Mouse (Mus musculus) hindbrain, embryonic 11.5 days (tissue): ENCODE results near the gene Prdm12. TPM values are rescaled to one million over a fixed set of nuclear protein-coding genes. Genes with fewer than 3 reads are reported as not detected.
A peak's percentile ranks its signal among the peaks of the same experiment; 100 is the strongest.

Experiments
- ATAC-seq: fragments of 200-750 bp; cut with Nextera tagmentation; 2 replicates; pipeline ENCODE4 v1.8.0; 2017; ENCODE audit warnings: mild to moderate bottlenecking, moderate TSS enrichment, moderate library complexity; ENCODE audit not compliant: low FRiP score
- DNase-seq: peaks from one replicate; pipeline ENCODE4 v3.0.0-alpha.2; 2015; ENCODE audit warnings: low spot score
- H3K27ac ChIP-seq: fragments of 300-500 bp; sonication (generic); 2 replicates; pipeline ENCODE4 v1.5.1; 2014; ENCODE audit warnings: mild to moderate bottlenecking, low read depth, low read length
- H3K27me3 ChIP-seq: fragments of 300-500 bp; sonication (generic); 2 replicates; pipeline ENCODE4 v1.6.1; 2014; ENCODE audit warnings: mild to moderate bottlenecking, low read length, moderate library complexity, mixed read lengths; ENCODE audit not compliant: control insufficient read depth, insufficient read depth
- H3K36me3 ChIP-seq: fragments of 300-500 bp; sonication (generic); 2 replicates; pipeline ENCODE4 v1.6.1; 2014; ENCODE audit warnings: mild to moderate bottlenecking, low read length, moderate library complexity, mixed read lengths; ENCODE audit not compliant: control insufficient read depth, insufficient read depth
- H3K4me1 ChIP-seq: fragments of 300-500 bp; sonication (generic); replicated peaks from 2 replicates; pipeline ENCODE4 v1.6.1; 2014; ENCODE audit warnings: low read length, mixed read lengths; ENCODE audit not compliant: control insufficient read depth, insufficient read depth
- H3K4me2 ChIP-seq: fragments of 300-500 bp; sonication (generic); replicated peaks from 2 replicates; pipeline ENCODE4 v1.6.1; 2014; ENCODE audit warnings: mild to moderate bottlenecking, low read depth, low read length
- H3K4me3 ChIP-seq: fragments of 300-500 bp; sonication (generic); 2 replicates; pipeline ENCODE4 v1.5.1; 2014; ENCODE audit warnings: low read depth, low read length
- H3K9ac ChIP-seq: fragments of 300-500 bp; sonication (generic); 2 replicates; pipeline ENCODE4 v1.6.1; 2014; ENCODE audit warnings: low read depth, low read length
- H3K9me3 ChIP-seq: fragments of 300-500 bp; sonication (generic); 2 replicates; pipeline ENCODE4 v1.6.1; 2016; ENCODE audit warnings: low read length; ENCODE audit not compliant: control insufficient read depth
- WGBS: fragments of 180-500 bp; shearing (Covaris S2); extraction: QIAGEN DNeasy Blood & Tissue Kit; methylation state at CpG from one replicate; pipeline ENCODE4 v1.1.7; 2014; 5-methylcytosine and 5-hydroxymethylcytosine counted together
- polyA plus RNA-seq: library from polyadenylated mRNA; unstranded; fragments of >200 nt; fragmentation: Nextera tagmentation; extraction: Ambion mirVana; gene quantifications from 2 replicates; pipeline ENCODE4 v1.2.1, GENCODE M21; 2014

The Prdm12 gene
- 4.0 and 6.7 TPM in 2 replicates for polyA plus RNA-seq

- no peak for ATAC-seq
Measured at GRCm38 (mm10) chr2:31639901-31640608, at the start of gene Prdm12. Prdm12 (plus strand) TSS chr2:31640037.

GRCm38 (mm10) chr2:31591799-31592484 lies 47.9 kb upstream of the Prdm12 start:
- H3K9ac ChIP-seq: no peak overlapping the region
- 91% methylated on average over 9 of the region's 9 CpGs for WGBS

More at GRCm38 (mm10) chr2:31639901-31640608, at the start of gene Prdm12:
- WGBS: under 1% methylated on average over 41 of the region's 41 CpGs
- Histone ChIP-seq H3K4me1 (peaks cover 49% of the 10 kb centered on the region), H3K9me3 (no peaks in the 10 kb centered on the region), H3K36me3 (no peaks in the 10 kb centered on the region), H3K27me3 (peaks cover 95% of the 10 kb centered on the region), H3K27ac (0 out of 2 replicates have a peak within 1 kb of the TSS, but pooled peaks have one; percentile 17), H3K9ac (no peak within 1 kb of the TSS), H3K4me3 (peak within 1 kb of the TSS; percentile 27), H3K4me2 (peak within 1 kb of the TSS; percentile 24)
- DNase-seq: no peak

GRCm38 (mm10) chr2:31607555-31607954 lies 32.3 kb upstream of the Prdm12 start:
- Histone ChIP-seq H3K36me3 (peaks cover 15% of the 10 kb centered on the region), H3K27ac (no peak overlapping the region), H3K4me2 (no peak overlapping the region), H3K4me3 (no peak overlapping the region), H3K9ac (no peak overlapping the region), H3K4me1 (peaks cover 5% of the 10 kb centered on the region; the same call in 1 of the 2 replicates), H3K9me3 (no peaks in the 10 kb centered on the region), H3K27me3 (peaks cover 49% of the 10 kb centered on the region)
- WGBS: 93% methylated on average over 1 of the region's 1 CpGs
- DNase-seq (no peak), ATAC-seq (no peak)

More at GRCm38 (mm10) chr2:31591799-31592484, 47.9 kb upstream of the Prdm12 start:
- no peaks in the 10 kb centered on the region for H3K27me3 ChIP-seq
- H3K4me1 ChIP-seq: no peaks in the 10 kb centered on the region
- H3K4me2 ChIP-seq: no peak overlapping the region
- no peaks in the 10 kb centered on the region for H3K9me3 ChIP-seq
- ATAC-seq (no peak), DNase-seq (no peak)
- H3K36me3 ChIP-seq: 0 out of 2 replicates have a peak, but pooled peaks cover 2% of the 10 kb centered on the region
- H3K4me3 ChIP-seq: no peak overlapping the region
- no peak overlapping the region for H3K27ac ChIP-seq

- Histone ChIP-seq H3K36me3 (peaks cover 16% of the 10 kb centered on the region), H3K27me3 (peaks cover 66% of the 10 kb centered on the region), H3K9me3 (no peaks in the 10 kb centered on the region), H3K4me1 (peaks cover 5% of the 10 kb centered on the region; the same call in 1 of the 2 replicates), H3K4me3 (no peak overlapping the region), H3K27ac (no peak overlapping the region), H3K9ac (no peak overlapping the region), H3K4me2 (no peak overlapping the region)
- DNase-seq (peak; percentile 66), ATAC-seq (peak; percentile 79)
- 20% methylated on average over 7 of the region's 7 CpGs for WGBS
Measured at GRCm38 (mm10) chr2:31609859-31610261, 30.0 kb upstream of the Prdm12 start.

- no peak overlapping the region for H3K27ac ChIP-seq
- DNase-seq (peak; percentile 41), ATAC-seq (no peak)
- H3K36me3 ChIP-seq: peaks cover 21% of the 10 kb centered on the region
- no peak overlapping the region for H3K4me2 ChIP-seq
- H3K9me3 ChIP-seq: no peaks in the 10 kb centered on the region
- peaks cover 67% of the 10 kb centered on the region for H3K27me3 ChIP-seq
- H3K4me3 ChIP-seq: no peak overlapping the region
- H3K9ac ChIP-seq: no peak overlapping the region
- H3K4me1 ChIP-seq: peaks cover 5% of the 10 kb centered on the region; the same call in 1 of the 2 replicates
- WGBS: 41% methylated on average over 4 of the region's 4 CpGs
Measured at GRCm38 (mm10) chr2:31610922-31611321, 28.9 kb upstream of the Prdm12 start.

GRCm38 (mm10) chr2:31611400-31611799 lies 28.4 kb upstream of the Prdm12 start:
- H3K27me3 ChIP-seq: peaks cover 67% of the 10 kb centered on the region
- no peak overlapping the region for H3K27ac ChIP-seq
- peaks cover 21% of the 10 kb centered on the region for H3K36me3 ChIP-seq

GRCm38 (mm10) chr2:31612627-31613026 lies 27.2 kb upstream of the Prdm12 start:
- Histone ChIP-seq H3K36me3 (peaks cover 17% of the 10 kb centered on the region), H3K4me2 (no peak overlapping the region), H3K4me1 (peaks cover 5% of the 10 kb centered on the region; the same call in 1 of the 2 replicates), H3K9ac (no peak overlapping the region), H3K4me3 (no peak overlapping the region), H3K9me3 (no peaks in the 10 kb centered on the region), H3K27ac (no peak overlapping the region), H3K27me3 (peaks cover 60% of the 10 kb centered on the region)
- 78% methylated on average over 6 of the region's 6 CpGs for WGBS
- ATAC-seq (no peak), DNase-seq (no peak)

More at GRCm38 (mm10) chr2:31611400-31611799, 28.4 kb upstream of the Prdm12 start:
- no peak overlapping the region for H3K4me2 ChIP-seq
- DNase-seq (peak; percentile 24), ATAC-seq (no peak)
- no peak overlapping the region for H3K9ac ChIP-seq
- WGBS: 79% methylated on average over 8 of the region's 8 CpGs
- peaks cover 5% of the 10 kb centered on the region; the same call in 1 of the 2 replicates for H3K4me1 ChIP-seq
- no peak overlapping the region for H3K4me3 ChIP-seq
- no peaks in the 10 kb centered on the region for H3K9me3 ChIP-seq

- DNase-seq (no peak), ATAC-seq (no peak)
- Histone ChIP-seq H3K36me3 (peaks cover 17% of the 10 kb centered on the region), H3K4me1 (peaks cover 5% of the 10 kb centered on the region; the same call in 1 of the 2 replicates), H3K27ac (no peak overlapping the region), H3K4me2 (no peak overlapping the region), H3K9ac (no peak overlapping the region), H3K27me3 (peaks cover 52% of the 10 kb centered on the region), H3K4me3 (no peak overlapping the region), H3K9me3 (no peaks in the 10 kb centered on the region)
- WGBS: 86% methylated on average over 7 of the region's 7 CpGs
Measured at GRCm38 (mm10) chr2:31613781-31614180, 26.1 kb upstream of the Prdm12 start.
